Mouse (Mus musculus) heart, embryonic 13.5 days (tissue): ENCODE data around the gene Prdm11. TPM values are rescaled to one million over a fixed set of nuclear protein-coding genes. Genes with fewer than 3 reads are reported as not detected.

Experiments used
- ATAC-seq: fragments of 200-750 bp; cut with Nextera tagmentation; 2 replicates; pipeline ENCODE4 v1.8.0; 2017; ENCODE audit warnings: moderate TSS enrichment; ENCODE audit not compliant: insufficient number of reproducible peaks, low FRiP score, low TSS enrichment; ENCODE audit errors: extremely low read depth
- H3K27ac ChIP-seq: fragments of 300-500 bp; sonication (generic); replicated peaks from 2 replicates; pipeline ENCODE4 v1.5.1; 2015; ENCODE audit warnings: moderate library complexity, mild to moderate bottlenecking, inconsistent platforms
- H3K27me3 ChIP-seq: fragments of 300-500 bp; sonication (generic); replicated peaks from 2 replicates; pipeline ENCODE4 v1.6.1; 2015; ENCODE audit warnings: mild to moderate bottlenecking, inconsistent platforms
- H3K36me3 ChIP-seq: fragments of 300-500 bp; sonication (generic); 2 replicates; pipeline ENCODE4 v1.6.1; 2015; ENCODE audit warnings: mild to moderate bottlenecking, inconsistent platforms
- H3K4me1 ChIP-seq: fragments of 300-500 bp; sonication (generic); 2 replicates; pipeline ENCODE4 v1.6.1; 2015; ENCODE audit warnings: inconsistent platforms
- H3K4me2 ChIP-seq: fragments of 300-500 bp; sonication (generic); 2 replicates; pipeline ENCODE4 v1.6.1; 2015; ENCODE audit warnings: inconsistent platforms, mild to moderate bottlenecking, moderate library complexity
- H3K4me3 ChIP-seq: fragments of 300-500 bp; sonication (generic); 2 replicates; pipeline ENCODE4 v1.5.1; 2015; ENCODE audit warnings: moderate library complexity, mild to moderate bottlenecking, inconsistent platforms
- H3K9ac ChIP-seq: fragments of 300-500 bp; sonication (generic); 2 replicates; pipeline ENCODE4 v1.6.1; 2015; ENCODE audit warnings: inconsistent platforms, mild to moderate bottlenecking, moderate library complexity
- H3K9me3 ChIP-seq: fragments of 300-500 bp; sonication (generic); 2 replicates; pipeline ENCODE4 v1.6.1; 2016; ENCODE audit warnings: inconsistent platforms
- WGBS: fragments of 180-500 bp; shearing (Covaris S2); methylation state at CpG from one replicate; pipeline ENCODE4 v1.1.7; 2015; ENCODE audit warnings: mixed read lengths; 5-methylcytosine and 5-hydroxymethylcytosine counted together
- polyA plus RNA-seq: library from polyadenylated mRNA; unstranded; fragments of >200 nt; fragmentation: Nextera tagmentation; extraction: Ambion mirVana; gene quantifications from 2 replicates; pipeline ENCODE4 v1.2.1, GENCODE M21; 2015

The Prdm11 gene
- polyA plus RNA-seq, 1 experiment from 2014 or later = 2.8 TPM

- Histone ChIP-seq H3K9ac (no peak overlapping the region), H3K4me3 (no peak overlapping the region), H3K4me1 (peaks cover 32% of the 10 kb centered on the region), H3K27me3 (no peaks in the 10 kb centered on the region), H3K27ac (no peak overlapping the region), H3K4me2 (no peak overlapping the region), H3K9me3 (no peaks in the 10 kb centered on the region), H3K36me3 (peaks cover 50% of the 10 kb centered on the region)
- ATAC-seq = no peak
- 90% methylated on average over 5 of the region's 5 CpGs for WGBS
These were observed 34.5 kb downstream of the Prdm11 start for GRCm38 (mm10) chr2:93011465-93011864.

DNA sequence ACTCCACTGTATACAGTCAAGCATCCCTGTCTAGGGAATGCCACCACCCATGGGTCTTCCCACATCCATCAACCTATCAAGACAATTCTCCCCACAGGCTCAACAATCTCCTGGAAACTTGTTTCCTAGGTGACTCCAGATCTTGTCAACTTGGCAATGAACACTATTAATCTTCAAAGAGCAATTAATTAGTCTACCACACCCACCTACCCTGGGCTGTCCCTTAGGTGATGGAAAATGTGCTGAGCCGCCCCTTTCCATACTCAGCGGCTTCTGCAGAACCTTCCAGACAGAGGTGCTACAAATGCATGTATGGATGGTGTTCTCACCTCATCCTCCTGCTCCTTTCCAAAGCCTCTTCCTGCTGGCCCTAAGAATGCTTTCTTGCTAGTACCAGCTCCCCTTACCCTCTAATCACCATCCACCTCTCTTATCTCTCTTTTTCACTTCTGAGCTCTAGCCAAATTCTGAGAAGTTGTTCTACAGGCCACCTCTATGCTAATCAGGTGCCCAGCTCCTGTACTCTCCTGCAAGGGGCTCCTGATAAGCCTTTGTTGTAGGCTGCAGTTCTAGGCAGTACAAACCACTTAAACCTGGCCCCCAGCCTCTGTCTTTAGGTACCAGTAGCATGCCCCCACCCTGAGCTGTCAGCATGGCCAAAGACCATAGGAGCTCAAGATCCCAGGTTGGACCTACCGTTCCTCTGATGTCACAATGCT lies 37.8 kb downstream of the Prdm11 start:
- WGBS = 87% methylated on average over 3 of the region's 3 CpGs
- Histone ChIP-seq H3K27ac (no peak overlapping the region), H3K4me3 (no peak overlapping the region), H3K36me3 (peaks cover 78% of the 10 kb centered on the region), H3K9me3 (no peaks in the 10 kb centered on the region), H3K27me3 (no peaks in the 10 kb centered on the region), H3K4me2 (no peak overlapping the region), H3K4me1 (peaks cover 7% of the 10 kb centered on the region), H3K9ac (no peak overlapping the region)
- no peak for ATAC-seq

DNA sequence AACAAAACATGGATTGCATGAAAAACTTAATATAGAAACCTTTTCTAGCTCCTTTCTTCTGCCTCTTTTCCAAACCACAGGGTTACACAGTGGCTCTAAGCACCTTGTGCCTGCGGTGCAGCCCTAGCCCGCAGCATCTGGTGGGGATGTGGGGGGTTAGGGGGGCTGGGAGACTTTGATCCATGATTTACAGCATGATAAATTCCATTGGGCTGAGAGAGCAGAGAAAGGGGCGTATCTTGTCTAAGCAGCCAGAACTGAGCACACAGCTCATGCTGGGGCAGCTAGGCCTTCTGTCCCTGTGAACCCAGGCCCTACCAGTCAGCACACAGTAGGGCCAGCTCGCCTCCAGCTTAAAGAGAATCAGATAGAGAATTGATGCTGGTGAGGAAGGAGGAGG lies 40.9 kb downstream of the Prdm11 start:
- Histone ChIP-seq H3K27me3 (no peaks in the 10 kb centered on the region), H3K27ac (no peak overlapping the region), H3K9ac (no peak overlapping the region), H3K4me2 (no peak overlapping the region), H3K9me3 (no peaks in the 10 kb centered on the region), H3K4me3 (no peak overlapping the region), H3K4me1 (peaks cover 6% of the 10 kb centered on the region; the same call in 1 of the 2 replicates), H3K36me3 (peaks cover 78% of the 10 kb centered on the region)
- WGBS = 68% methylated on average over 4 of the region's 4 CpGs
- no peak for ATAC-seq

DNA sequence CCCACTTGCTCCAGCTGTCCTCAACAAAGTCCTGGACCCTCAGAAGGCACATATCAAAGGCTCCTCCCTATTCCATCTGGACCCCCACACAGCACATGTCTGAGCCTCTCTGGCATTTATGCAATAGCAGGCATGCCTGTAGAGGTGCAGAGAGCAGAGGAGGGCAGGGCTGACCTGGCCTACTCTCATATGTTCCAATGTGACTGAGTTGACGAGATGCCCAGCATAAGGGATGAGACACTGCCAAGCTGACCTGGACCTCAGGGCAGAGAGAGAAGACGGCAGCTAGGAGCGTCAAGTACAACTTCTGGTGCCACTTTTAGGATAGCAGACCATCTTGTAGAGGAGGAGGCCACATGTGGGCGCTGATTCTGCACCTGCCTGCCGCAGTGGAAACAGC lies 54.0 kb downstream of the Prdm11 start:
- Histone ChIP-seq H3K4me1 (peaks cover 21% of the 10 kb centered on the region), H3K27me3 (no peaks in the 10 kb centered on the region), H3K27ac (no peak overlapping the region), H3K9ac (no peak overlapping the region), H3K4me3 (no peak overlapping the region), H3K36me3 (peaks cover 68% of the 10 kb centered on the region), H3K9me3 (no peaks in the 10 kb centered on the region), H3K4me2 (no peak overlapping the region)
- no peak for ATAC-seq
- 88% methylated on average over 5 of the region's 5 CpGs for WGBS

DNA sequence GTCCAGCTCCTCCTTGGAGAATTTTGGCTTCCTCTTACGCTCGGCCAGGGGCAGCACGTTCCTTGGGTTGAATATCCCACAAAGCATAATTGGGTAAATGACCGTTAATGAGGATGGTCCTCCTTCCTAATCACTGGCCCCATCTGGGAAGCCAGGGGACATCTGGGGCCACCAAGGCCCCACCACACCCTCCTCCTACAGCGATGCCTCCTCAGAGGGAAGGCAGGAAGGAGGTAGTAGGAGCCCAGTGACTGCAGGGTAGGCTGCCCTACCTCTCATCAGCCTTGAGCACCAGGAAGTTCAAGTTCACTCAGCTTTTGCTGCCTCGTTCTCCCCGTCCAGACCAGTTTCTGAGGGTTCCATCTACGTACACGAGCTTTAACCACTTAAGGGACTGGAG lies 56.4 kb downstream of the Prdm11 start:
- no peak for ATAC-seq
- Histone ChIP-seq H3K36me3 (peaks cover 79% of the 10 kb centered on the region), H3K4me2 (no peak overlapping the region), H3K4me1 (peaks cover 38% of the 10 kb centered on the region), H3K9ac (no peak overlapping the region), H3K27me3 (no peaks in the 10 kb centered on the region), H3K9me3 (no peaks in the 10 kb centered on the region), H3K4me3 (no peak overlapping the region), H3K27ac (no peak overlapping the region)
- 82% methylated on average over 9 of the region's 9 CpGs for WGBS

DNA sequence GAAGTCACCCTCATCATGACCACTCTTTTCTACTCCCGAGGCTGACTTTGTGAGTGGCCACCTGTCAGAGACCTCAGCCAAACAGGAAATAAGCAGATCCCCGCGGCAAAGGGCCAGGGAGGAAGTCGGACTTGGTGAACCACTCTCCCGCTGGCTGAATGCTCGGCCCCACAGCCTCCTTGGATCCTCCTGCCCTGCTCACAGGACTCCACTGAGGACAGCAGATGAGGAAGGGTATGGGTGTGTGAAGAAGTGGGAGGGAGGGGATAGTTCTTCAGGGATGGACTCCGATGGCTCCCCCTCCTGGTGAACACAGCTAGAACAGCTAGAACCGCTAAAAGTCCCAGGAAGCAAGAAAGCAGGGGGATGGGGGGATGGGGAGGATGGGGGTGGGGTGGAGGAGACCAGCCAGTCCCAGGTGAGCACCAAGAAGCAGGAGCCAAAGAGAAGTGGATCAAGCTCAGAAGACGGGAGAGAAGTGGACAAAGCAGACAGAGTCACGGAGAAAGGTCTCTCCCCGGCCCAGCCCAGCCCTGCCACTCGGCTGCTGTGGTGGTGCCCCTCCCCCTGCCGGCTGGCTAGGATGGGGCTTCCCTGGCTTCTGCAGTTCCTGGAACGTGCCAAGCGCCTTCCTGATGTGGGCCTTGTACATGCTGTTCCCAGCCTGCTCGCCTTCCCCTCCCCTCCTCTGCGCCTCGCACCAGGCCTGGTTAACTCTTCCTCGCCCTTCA lies 57.9 kb downstream of the Prdm11 start:
- ATAC-seq = peak; percentile 55; the same call in 1 of the 2 replicates
- Histone ChIP-seq H3K4me1 (peaks cover 53% of the 10 kb centered on the region), H3K9ac (peak overlapping the region; percentile 75), H3K27me3 (no peaks in the 10 kb centered on the region), H3K4me2 (peak overlapping the region; percentile 58), H3K27ac (peak overlapping the region; percentile 78), H3K36me3 (peaks cover 83% of the 10 kb centered on the region), H3K9me3 (no peaks in the 10 kb centered on the region), H3K4me3 (peak overlapping the region; percentile 38)
- WGBS = 12% methylated on average over 19 of the region's 19 CpGs

DNA sequence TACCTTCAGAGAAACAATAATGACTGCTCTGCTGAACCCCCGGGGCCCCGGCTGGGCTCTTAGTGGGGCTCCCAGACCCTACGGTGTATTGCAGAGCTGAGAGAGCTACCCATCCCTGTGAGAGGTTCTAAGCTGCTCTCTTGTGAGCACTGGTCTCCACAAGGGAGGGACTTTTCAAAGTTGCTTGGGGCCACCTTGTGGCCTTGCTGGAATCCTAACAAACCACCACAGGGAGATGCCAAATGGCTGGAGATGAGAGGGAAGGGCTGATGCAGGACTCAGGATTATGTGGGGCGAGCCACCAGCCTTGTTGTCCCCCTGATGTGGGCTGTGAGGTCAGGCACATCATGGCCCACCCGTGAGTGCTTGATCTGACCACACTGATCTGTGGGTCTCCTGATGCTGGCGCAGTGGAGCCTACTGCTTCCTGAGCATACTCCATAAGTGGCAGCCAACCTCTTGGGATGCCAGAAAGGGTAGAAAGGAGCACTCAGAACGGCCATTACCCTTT lies 58.8 kb downstream of the Prdm11 start:
- Histone ChIP-seq H3K4me3 (peak overlapping the region; percentile 38), H3K9me3 (no peaks in the 10 kb centered on the region), H3K4me1 (peaks cover 60% of the 10 kb centered on the region), H3K27ac (peak overlapping the region; percentile 78), H3K4me2 (peak overlapping the region; percentile 58), H3K36me3 (peaks cover 75% of the 10 kb centered on the region), H3K27me3 (no peaks in the 10 kb centered on the region), H3K9ac (no peak overlapping the region)
- ATAC-seq = no peak
- WGBS = 80% methylated on average over 7 of the region's 7 CpGs

DNA sequence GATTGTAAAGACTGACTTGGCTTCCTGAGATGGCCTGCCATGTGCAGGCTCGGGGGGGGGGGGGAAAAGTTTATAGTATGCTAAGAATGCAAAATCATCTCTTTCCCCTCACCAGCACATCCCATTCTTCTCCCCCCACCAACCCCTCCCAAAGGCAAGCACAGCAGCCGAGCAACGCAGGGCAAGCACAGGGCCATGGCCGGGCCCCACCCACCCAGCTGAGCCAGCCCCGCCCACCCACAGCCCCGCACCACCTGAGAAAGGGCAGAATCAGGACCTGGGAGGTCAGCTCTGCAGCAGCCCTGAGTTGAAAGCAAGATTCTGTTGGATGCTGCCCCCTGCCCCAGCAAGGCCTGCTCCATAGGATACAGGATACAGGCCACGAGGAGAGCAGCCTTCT lies 60.4 kb downstream of the Prdm11 start:
- Histone ChIP-seq H3K36me3 (peaks cover 73% of the 10 kb centered on the region), H3K4me2 (peak overlapping the region; percentile 58), H3K27me3 (no peaks in the 10 kb centered on the region), H3K4me3 (peak overlapping the region; percentile 38), H3K9ac (0 out of 2 replicates have a peak overlapping the region, but pooled peaks have one; percentile 50), H3K9me3 (no peaks in the 10 kb centered on the region), H3K4me1 (peaks cover 66% of the 10 kb centered on the region), H3K27ac (peak overlapping the region; percentile 57)
- no peak for ATAC-seq
- 43% methylated on average over 7 of the region's 7 CpGs for WGBS

DNA sequence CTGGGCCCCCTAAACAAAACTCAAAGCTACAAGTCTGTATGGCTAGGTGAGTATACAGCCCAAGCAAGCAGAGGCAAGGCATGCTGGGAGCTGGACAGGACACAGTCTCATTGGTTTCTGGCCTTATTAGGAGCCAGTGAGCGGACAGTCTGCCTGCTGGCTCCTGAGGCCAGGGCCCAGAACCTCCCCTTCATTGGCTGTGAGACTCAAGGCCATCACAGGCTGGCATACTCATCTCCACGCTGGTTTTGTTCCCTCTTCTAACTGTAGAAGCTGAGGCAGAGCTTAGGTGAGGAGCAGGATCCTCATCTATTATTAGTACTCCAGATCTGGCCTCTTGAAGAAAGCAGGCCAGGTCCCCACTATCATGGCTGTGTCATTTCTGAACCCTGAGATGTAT lies 60.8 kb downstream of the Prdm11 start:
- ATAC-seq = no peak
- Histone ChIP-seq H3K36me3 (peaks cover 74% of the 10 kb centered on the region), H3K9me3 (no peaks in the 10 kb centered on the region), H3K4me2 (peak overlapping the region; percentile 18; the same call in 1 of the 2 replicates), H3K27ac (peak overlapping the region; percentile 57; the same call in 1 of the 2 replicates), H3K4me1 (peaks cover 66% of the 10 kb centered on the region), H3K27me3 (no peaks in the 10 kb centered on the region), H3K9ac (no peak overlapping the region), H3K4me3 (no peak overlapping the region)
- 67% methylated on average over 2 of the region's 2 CpGs for WGBS

DNA sequence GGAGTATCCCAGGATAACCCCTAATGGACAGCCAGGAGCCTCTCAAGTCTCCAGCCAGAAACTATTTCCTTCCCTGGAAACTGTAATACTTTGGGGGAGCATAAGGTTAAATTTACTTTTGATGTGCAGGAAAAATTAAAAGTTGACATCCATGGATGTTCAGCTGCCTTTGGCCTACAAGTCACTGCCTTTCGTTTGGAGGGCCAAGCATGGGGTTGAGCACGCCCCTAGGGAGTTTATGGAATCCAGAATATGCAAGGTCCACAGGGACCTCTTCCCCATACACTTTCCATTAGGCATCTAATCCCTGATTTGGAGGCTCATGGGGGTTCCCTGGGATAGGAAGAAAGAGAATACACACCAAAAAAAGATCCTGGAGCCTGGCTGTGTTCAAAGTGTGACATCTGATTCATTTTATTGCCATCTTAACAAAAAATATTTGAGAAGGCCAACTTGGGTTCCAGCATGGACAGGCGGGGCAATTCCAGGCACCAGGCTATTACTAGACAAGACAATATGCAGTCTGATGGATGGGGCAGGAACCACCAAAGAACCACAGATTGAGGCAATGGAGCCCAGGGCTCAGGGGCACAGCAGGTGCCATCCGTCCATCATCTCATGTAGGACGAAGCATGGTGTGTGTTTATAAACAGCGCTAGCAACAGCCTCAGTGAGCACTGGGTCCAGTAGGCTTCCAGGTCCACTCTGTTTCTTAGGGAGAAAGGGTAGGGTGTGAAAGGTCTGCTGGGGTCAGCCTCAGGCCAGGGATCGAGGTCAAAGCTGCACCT lies 61.5 kb downstream of the Prdm11 start:
- H3K27ac ChIP-seq = peak overlapping the region; percentile 57
- WGBS = 78% methylated on average over 7 of the region's 7 CpGs
- no peak overlapping the region for H3K9ac ChIP-seq
- H3K4me3 ChIP-seq = no peak overlapping the region
- peak overlapping the region; percentile 18; the same call in 1 of the 2 replicates for H3K4me2 ChIP-seq
- peaks cover 66% of the 10 kb centered on the region for H3K4me1 ChIP-seq
- no peak for ATAC-seq
- peaks cover 77% of the 10 kb centered on the region for H3K36me3 ChIP-seq
- no peaks in the 10 kb centered on the region for H3K9me3 ChIP-seq
- H3K27me3 ChIP-seq = no peaks in the 10 kb centered on the region

- H3K4me2 ChIP-seq = 0 out of 2 replicates have a peak overlapping the region, but pooled peaks have one; percentile 6
- H3K36me3 ChIP-seq = peaks cover 81% of the 10 kb centered on the region
These were observed 62.7 kb downstream of the Prdm11 start for GRCm38 (mm10) chr2:92983273-92983620.

More at GRCm38 (mm10) chr2:92983273-92983620, 62.7 kb downstream of the Prdm11 start:
- 37% methylated on average over 4 of the region's 4 CpGs for WGBS
- peak; percentile 49; the same call in 1 of the 2 replicates for ATAC-seq
- Histone ChIP-seq H3K27ac (peak overlapping the region; percentile 48), H3K9me3 (no peaks in the 10 kb centered on the region), H3K4me1 (peaks cover 56% of the 10 kb centered on the region), H3K9ac (no peak overlapping the region), H3K4me3 (no peak overlapping the region), H3K27me3 (no peaks in the 10 kb centered on the region)
